Mouse (Mus musculus) heart, embryonic 15.5 days (tissue): Measurements from ENCODE around the gene Tmed2. TPM values are rescaled to one million over a fixed set of nuclear protein-coding genes. Genes with fewer than 3 reads are reported as not detected.

Experiments used
- ATAC-seq: fragments of 200-750 bp; cut with Nextera tagmentation; replicated peaks from 2 replicates; pipeline ENCODE4 v1.8.0; 2017; ENCODE audit warnings: low read depth, moderate TSS enrichment; ENCODE audit not compliant: insufficient number of reproducible peaks, insufficient read depth, low FRiP score
- H3K27ac ChIP-seq: fragments of 300-500 bp; sonication (generic); 2 replicates; pipeline ENCODE4 v1.5.1; 2015; ENCODE audit warnings: mild to moderate bottlenecking, inconsistent platforms
- H3K27me3 ChIP-seq: fragments of 300-500 bp; sonication (generic); 2 replicates; pipeline ENCODE4 v1.6.1; 2015; ENCODE audit warnings: inconsistent platforms
- H3K36me3 ChIP-seq: fragments of 300-500 bp; sonication (generic); 2 replicates; pipeline ENCODE4 v1.6.1; 2015; ENCODE audit warnings: mild to moderate bottlenecking, inconsistent platforms
- H3K4me1 ChIP-seq: fragments of 300-500 bp; sonication (generic); replicated peaks from 2 replicates; pipeline ENCODE4 v1.6.1; 2015; ENCODE audit warnings: inconsistent platforms
- H3K4me2 ChIP-seq: fragments of 300-500 bp; sonication (generic); 2 replicates; pipeline ENCODE4 v1.6.1; 2015; ENCODE audit warnings: inconsistent platforms, mild to moderate bottlenecking, moderate library complexity
- H3K4me3 ChIP-seq: fragments of 300-500 bp; sonication (generic); 2 replicates; pipeline ENCODE4 v1.5.1; 2015; ENCODE audit warnings: mild to moderate bottlenecking, inconsistent platforms
- H3K9ac ChIP-seq: fragments of 300-500 bp; sonication (generic); 2 replicates; pipeline ENCODE4 v1.6.1; 2015; ENCODE audit warnings: mild to moderate bottlenecking, inconsistent platforms
- H3K9me3 ChIP-seq: fragments of 300-500 bp; sonication (generic); replicated peaks from 2 replicates; pipeline ENCODE4 v1.6.1; 2016; ENCODE audit warnings: inconsistent platforms
- WGBS: fragments of 180-500 bp; shearing (Covaris S2); methylation state at CpG from one replicate; pipeline ENCODE4 v1.1.7; 2015; ENCODE audit warnings: mixed read lengths; 5-methylcytosine and 5-hydroxymethylcytosine counted together
- polyA plus RNA-seq: library from polyadenylated mRNA; unstranded; fragments of >200 nt; fragmentation: Nextera tagmentation; extraction: Ambion mirVana; gene quantifications from 2 replicates; pipeline ENCODE4 v1.2.1, GENCODE M21; 2015

Gene Tmed2
- polyA plus RNA-seq, 1 experiment from 2014 or later, result 409 TPM

GRCm38 (mm10) chr5:124528351-124528750, 12.1 kb upstream of the Tmed2 start:
- H3K4me1 ChIP-seq, result peaks cover 42% of the 10 kb centered on the region
- no peaks in the 10 kb centered on the region for H3K36me3 ChIP-seq
- peak overlapping the region; percentile 89 for H3K4me2 ChIP-seq
- WGBS, result 72% methylated on average over 4 of the region's 4 CpGs
- peak overlapping the region; percentile 89 for H3K4me3 ChIP-seq
- H3K9me3 ChIP-seq, result no peaks in the 10 kb centered on the region
- peak overlapping the region; percentile 43; the same call in 1 of the 2 replicates for H3K9ac ChIP-seq
- peak overlapping the region; percentile 92 for H3K27ac ChIP-seq
- H3K27me3 ChIP-seq, result no peaks in the 10 kb centered on the region
- ATAC-seq, result no peak

- H3K4me3 ChIP-seq, result peak overlapping the region; percentile 89
- H3K9ac ChIP-seq, result peak overlapping the region; percentile 43; the same call in 1 of the 2 replicates
- ATAC-seq, result no peak
- 19% methylated on average over 9 of the region's 9 CpGs for WGBS
- no peaks in the 10 kb centered on the region for H3K9me3 ChIP-seq
- H3K27me3 ChIP-seq, result no peaks in the 10 kb centered on the region
- H3K4me2 ChIP-seq, result peak overlapping the region; percentile 89
- H3K36me3 ChIP-seq, result no peaks in the 10 kb centered on the region
- H3K4me1 ChIP-seq, result peaks cover 42% of the 10 kb centered on the region
- H3K27ac ChIP-seq, result peak overlapping the region; percentile 92
Observed at GRCm38 (mm10) chr5:124528791-124529190, 11.7 kb upstream of the Tmed2 start.

- ATAC-seq, result no peak
- Histone ChIP-seq H3K4me3 (peak overlapping the region; percentile 89), H3K27ac (peak overlapping the region; percentile 92), H3K9me3 (no peaks in the 10 kb centered on the region), H3K9ac (peak overlapping the region; percentile 43; the same call in 1 of the 2 replicates), H3K27me3 (no peaks in the 10 kb centered on the region), H3K36me3 (no peaks in the 10 kb centered on the region), H3K4me2 (peak overlapping the region; percentile 89), H3K4me1 (peaks cover 41% of the 10 kb centered on the region)
- 17% methylated on average over 8 of the region's 8 CpGs for WGBS
Observed at GRCm38 (mm10) chr5:124529191-124529651, 11.3 kb upstream of the Tmed2 start.

GRCm38 (mm10) chr5:124529697-124530096, 10.8 kb upstream of the Tmed2 start:
- Histone ChIP-seq H3K4me3 (peak overlapping the region; percentile 89), H3K27me3 (no peaks in the 10 kb centered on the region)
- ATAC-seq, result no peak

GRCm38 (mm10) chr5:124530655-124531582, 9.6 kb upstream of the Tmed2 start, which contains the start of gene Rilpl1:
Gene Rilpl1 (minus strand): TSS chr5:124531391.
- under 1% methylated on average over 96 of the region's 96 CpGs for WGBS
- H3K4me3 ChIP-seq, result peak within 1 kb of the TSS; percentile 89
- peaks cover 37% of the 10 kb centered on the region for H3K4me1 ChIP-seq
- peak within 1 kb of the TSS; percentile 92 for H3K27ac ChIP-seq
- peak within 1 kb of the TSS; percentile 80 for H3K9ac ChIP-seq
- H3K4me2 ChIP-seq, result peak within 1 kb of the TSS; percentile 89
- ATAC-seq, result peak; percentile 87
- no peaks in the 10 kb centered on the region for H3K9me3 ChIP-seq
- no peaks in the 10 kb centered on the region for H3K36me3 ChIP-seq
- H3K27me3 ChIP-seq, result no peaks in the 10 kb centered on the region

More at GRCm38 (mm10) chr5:124529697-124530096, 10.8 kb upstream of the Tmed2 start:
- no peaks in the 10 kb centered on the region for H3K36me3 ChIP-seq
- peak overlapping the region; percentile 89 for H3K4me2 ChIP-seq
- WGBS, result 46% methylated on average over 8 of the region's 8 CpGs
- peaks cover 37% of the 10 kb centered on the region for H3K4me1 ChIP-seq
- no peaks in the 10 kb centered on the region for H3K9me3 ChIP-seq
- peak overlapping the region; percentile 92 for H3K27ac ChIP-seq
- H3K9ac ChIP-seq, result peak overlapping the region; percentile 80

GRCm38 (mm10) chr5:124531583-124531930, 8.9 kb upstream of the Tmed2 start:
- Histone ChIP-seq H3K4me3 (peak overlapping the region; percentile 89), H3K36me3 (no peaks in the 10 kb centered on the region)
- ATAC-seq, result peak; percentile 2; the same call in 1 of the 2 replicates

GRCm38 (mm10) chr5:124532451-124532850, 8.0 kb upstream of the Tmed2 start:
- peak; percentile 24; the same call in 1 of the 2 replicates for ATAC-seq
- 33% methylated on average over 7 of the region's 7 CpGs for WGBS
- Histone ChIP-seq H3K36me3 (no peaks in the 10 kb centered on the region), H3K4me1 (peaks cover 45% of the 10 kb centered on the region), H3K9ac (no peak overlapping the region), H3K9me3 (no peaks in the 10 kb centered on the region), H3K27ac (peak overlapping the region; percentile 92), H3K27me3 (no peaks in the 10 kb centered on the region), H3K4me3 (no peak overlapping the region), H3K4me2 (no peak overlapping the region)

More at GRCm38 (mm10) chr5:124531583-124531930, 8.9 kb upstream of the Tmed2 start:
- H3K4me2 ChIP-seq, result peak overlapping the region; percentile 89
- H3K4me1 ChIP-seq, result peaks cover 38% of the 10 kb centered on the region
- no peaks in the 10 kb centered on the region for H3K27me3 ChIP-seq
- H3K9ac ChIP-seq, result peak overlapping the region; percentile 80
- H3K9me3 ChIP-seq, result no peaks in the 10 kb centered on the region
- H3K27ac ChIP-seq, result peak overlapping the region; percentile 92
- 12% methylated on average over 14 of the region's 14 CpGs for WGBS

GRCm38 (mm10) chr5:124535016-124535415, 5.5 kb upstream of the Tmed2 start:
- no peaks in the 10 kb centered on the region for H3K36me3 ChIP-seq
- no peak overlapping the region for H3K4me3 ChIP-seq
- 49% methylated on average over 5 of the region's 5 CpGs for WGBS
- H3K9me3 ChIP-seq, result no peaks in the 10 kb centered on the region
- ATAC-seq, result no peak
- no peak overlapping the region for H3K4me2 ChIP-seq
- H3K4me1 ChIP-seq, result peaks cover 24% of the 10 kb centered on the region
- no peak overlapping the region for H3K27ac ChIP-seq
- H3K9ac ChIP-seq, result no peak overlapping the region
- H3K27me3 ChIP-seq, result no peaks in the 10 kb centered on the region

- Histone ChIP-seq H3K9me3 (no peaks in the 10 kb centered on the region), H3K4me2 (peak overlapping the region; percentile 61), H3K4me1 (peaks cover 14% of the 10 kb centered on the region), H3K4me3 (peak overlapping the region; percentile 34), H3K9ac (peak overlapping the region; percentile 55), H3K27ac (peak overlapping the region; percentile 75), H3K36me3 (no peaks in the 10 kb centered on the region), H3K27me3 (no peaks in the 10 kb centered on the region)
- no peak for ATAC-seq
- WGBS, result 1% methylated on average over 17 of the region's 17 CpGs
Observed at GRCm38 (mm10) chr5:124536776-124537175, 3.7 kb upstream of the Tmed2 start.

- no peak overlapping the region for H3K9ac ChIP-seq
- H3K4me3 ChIP-seq, result no peak overlapping the region
- H3K4me1 ChIP-seq, result peaks cover 20% of the 10 kb centered on the region
- H3K4me2 ChIP-seq, result no peak overlapping the region
- ATAC-seq, result no peak
- no peak overlapping the region for H3K27ac ChIP-seq
- no peaks in the 10 kb centered on the region for H3K9me3 ChIP-seq
- 73% methylated on average over 14 of the region's 16 CpGs for WGBS
- no peaks in the 10 kb centered on the region for H3K27me3 ChIP-seq
- H3K36me3 ChIP-seq, result peaks cover 11% of the 10 kb centered on the region
Observed at GRCm38 (mm10) chr5:124538813-124539792, 1.4 kb upstream of the Tmed2 start.
